Mouse (Mus musculus) ES-Bruce4 (cell line): ENCODE measurements at regions not wholly inside any gene's neighbourhood (a gene's known extent, or its start where the extent isn't known, plus 50 kb on each side); places are given as distances from the start of the nearest gene placed in this dataset.

ENCODE experiments used
- CTCF ChIP-seq: IDR thresholded peaks from one replicate; pipeline ENCODE4 v1.8.1; 2011; ENCODE audit warnings: low read depth, low read length
- EP300 ChIP-seq: IDR thresholded peaks from 2 replicates; pipeline ENCODE4 v1.6.1; 2011; ENCODE audit warnings: low read depth, low read length; ENCODE audit not compliant: insufficient read depth
- POLR2A ChIP-seq: IDR thresholded peaks from one replicate; pipeline ENCODE4 v1.8.1; 2011; ENCODE audit warnings: low read length; ENCODE audit not compliant: insufficient read depth

DNA sequence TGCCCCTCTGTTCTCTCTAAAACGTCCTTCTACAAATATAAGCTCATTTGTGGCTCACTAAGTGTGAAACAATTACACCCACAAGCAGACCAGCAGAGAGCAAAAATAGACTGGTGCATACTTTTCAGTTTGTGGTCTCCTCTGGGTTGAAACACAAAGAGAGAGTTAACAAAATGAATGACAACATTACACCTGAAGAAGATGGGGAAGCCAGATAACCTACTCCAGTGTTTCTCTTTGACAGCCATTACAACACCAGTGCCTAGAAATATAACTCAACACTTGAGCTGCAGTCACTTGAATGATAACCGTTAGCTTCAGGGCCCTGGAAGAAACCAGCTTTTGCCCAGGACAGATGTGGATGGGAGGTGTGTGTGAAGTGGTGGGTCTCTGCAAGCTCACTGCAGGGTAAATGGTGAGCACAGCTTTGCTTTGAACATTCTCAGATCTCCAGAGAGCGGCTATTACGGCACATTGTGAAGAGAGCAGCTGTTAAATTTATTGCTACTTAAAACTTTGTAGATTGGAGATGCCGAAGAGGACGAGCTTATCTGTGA is 316.5 kb upstream of the 4930412O13Rik start:
- no peak for TF ChIP-seq CTCF
- TF ChIP-seq POLR2A = no peak
- no peak for TF ChIP-seq EP300
